8 mouse cellular contexts compared by ENCODE assay signal in genomic region chr1:88094941-88095492, GRCm38 (mm10). TPM values are rescaled to one million over a fixed set of nuclear protein-coding genes. Genes with fewer than 3 reads are reported as not detected.
A peak's percentile ranks its signal among the peaks of the same experiment; 100 is the strongest.
DNase-seq lines count a peak whose midpoint lies in the region; ATAC-seq and TF ChIP-seq lines count a peak whose summit lies in the region.

TSS of gene Ugt1a7c (plus strand) at chr1:88095062.

- peak within 1 kb of the TSS; percentile 36; the same call in 1 of the 2 replicates for H3K4me2 ChIP-seq in embryonic facial prominence, embryonic 14.5 days (ENCODE audit: low read depth, low read length)
- no peak within 1 kb of the TSS for H3K4me2 ChIP-seq in hindbrain, postnatal 0 days (ENCODE audit: low read depth, low read length)

- no peak for ATAC-seq in embryonic facial prominence, embryonic 14.5 days (ENCODE audit: low read depth)
- no peak for ATAC-seq in hindbrain, postnatal 0 days

- peaks cover 5% of the 10 kb centered on the region; the same call in 1 of the 2 replicates for H3K4me1 ChIP-seq in embryonic facial prominence, embryonic 14.5 days (ENCODE audit: control insufficient read depth, insufficient read depth, low read length)
- no peaks in the 10 kb centered on the region for H3K4me1 ChIP-seq in hindbrain, postnatal 0 days (ENCODE audit: insufficient read depth, low read length)

- no peaks in the 10 kb centered on the region for H3K36me3 ChIP-seq in embryonic facial prominence, embryonic 14.5 days (ENCODE audit: control insufficient read depth, insufficient read depth, low read length)
- no peaks in the 10 kb centered on the region for H3K36me3 ChIP-seq in hindbrain, postnatal 0 days (ENCODE audit: insufficient read depth, low read length)

- DNase-seq in right cerebral cortex, postnatal 14 days, result peak; percentile 6
- no peak for DNase-seq in right cerebral cortex, adult 18-20 months
- DNase-seq in embryonic facial prominence, embryonic 14.5 days (ENCODE audit: low spot score), result peak; percentile 61
- peak; percentile 30 to 61 for DNase-seq in kidney, adult 8-10 months
- DNase-seq in lung, postnatal 10 days, result peak; percentile 58
- no peak for DNase-seq in frontal cortex, postnatal 10 days (ENCODE audit: low spot score in 2 of 2)
- no peak for DNase-seq in hindbrain, postnatal 0 days (ENCODE audit: low spot score)
- DNase-seq in spleen, adult 12 weeks (ENCODE audit: low spot score), result no peak

- no peaks in the 10 kb centered on the region for H3K27me3 ChIP-seq in embryonic facial prominence, embryonic 14.5 days (replicated peaks; ENCODE audit: control insufficient read depth, insufficient read depth, low read length)
- no peaks in the 10 kb centered on the region for H3K27me3 ChIP-seq in hindbrain, postnatal 0 days (ENCODE audit: insufficient read depth, low read length)

- 30% methylated on average over 10 of the region's 10 CpGs for WGBS in embryonic facial prominence, embryonic 14.5 days
- 63% methylated on average over 10 of the region's 10 CpGs for WGBS in hindbrain, postnatal 0 days

- H3K27ac ChIP-seq in embryonic facial prominence, embryonic 14.5 days (replicated peaks; ENCODE audit: low read depth, low read length), result peak within 1 kb of the TSS; percentile 80
- no peak within 1 kb of the TSS for H3K27ac ChIP-seq in hindbrain, postnatal 0 days

- no peaks in the 10 kb centered on the region for H3K9me3 ChIP-seq in embryonic facial prominence, embryonic 14.5 days (ENCODE audit: control insufficient read depth, low read length)
- no peaks in the 10 kb centered on the region for H3K9me3 ChIP-seq in hindbrain, postnatal 0 days (ENCODE audit: low read length)

- no peak within 1 kb of the TSS; the same call in 1 of the 2 replicates for H3K9ac ChIP-seq in embryonic facial prominence, embryonic 14.5 days (ENCODE audit: low read depth, low read length)
- no peak within 1 kb of the TSS for H3K9ac ChIP-seq in hindbrain, postnatal 0 days (replicated peaks; ENCODE audit: low read length)

- H3K4me3 ChIP-seq in embryonic facial prominence, embryonic 14.5 days (ENCODE audit: low read depth, low read length), result no peak within 1 kb of the TSS
- no peak within 1 kb of the TSS for H3K4me3 ChIP-seq in hindbrain, postnatal 0 days (ENCODE audit: low read length)

- no peak for TF ChIP-seq CTCF in hindbrain, postnatal 0 days (IDR thresholded peaks at IDR 0.05; ENCODE audit: low read depth)

RNA-seq across cellular contexts. Expression of gene Ugt1a7c, which starts in this region (rescaled TPM):
- polyA plus RNA-seq in embryonic facial prominence, embryonic 14.5 days (2014; fragmentation: Nextera tagmentation; extraction: Ambion mirVana), result 2.4 and 3.9 TPM in 2 replicates
- total RNA-seq in hindbrain, postnatal 0 days (2014; rRNA removed), result 1.0 and 1.3 TPM in 2 replicates
- polyA plus RNA-seq in hindbrain, postnatal 0 days (2015; fragmentation: Nextera tagmentation; extraction: Ambion mirVana), result 1.3 and 2.1 TPM in 2 replicates

Comparison
In these comparisons a context has a peak if more than half of its experiments do, and no peak if none do; other contexts are left out.
1. DNase-seq: peak in right cerebral cortex, postnatal 14 days (single experiment), embryonic facial prominence, embryonic 14.5 days (single experiment), kidney, adult 8-10 months (2 of 2) and lung, postnatal 10 days (single experiment); none in right cerebral cortex, adult 18-20 months (single experiment), frontal cortex, postnatal 10 days (0 of 2), hindbrain, postnatal 0 days (single experiment) and spleen, adult 12 weeks (single experiment).